Mouse (Mus musculus): ENCODE results near the gene Endou. TPM values are rescaled to one million over a fixed set of nuclear protein-coding genes. Genes with fewer than 3 reads are reported as not detected.

Endou gene
- polyA plus RNA-seq, 1 experiment: 4.0 TPM

GRCm38 (mm10) chr15:97741662-97742061 is 10.5 kb upstream of the Endou start:
- H3K27ac ChIP-seq (ENCODE audit: insufficient read depth, low read length): no peak overlapping the region

GRCm38 (mm10) chr15:97740283-97740732 is 9.2 kb upstream of the Endou start:
- Histone ChIP-seq H3K27ac (ENCODE audit: insufficient read depth, low read length) (no peak overlapping the region), H3K4me1 (ENCODE audit: control insufficient read depth, insufficient read depth, low read length) (no peaks in the 10 kb centered on the region), H3K4me3 (ENCODE audit: insufficient read depth, low read length) (no peak overlapping the region)
- TF ChIP-seq POLR2A (IDR thresholded peaks at IDR 0.05; ENCODE audit: extremely low read depth, insufficient read depth, low read length) (no peak), CTCF (IDR thresholded peaks at IDR 0.05; ENCODE audit: extremely low read depth, insufficient read depth, low read length) (no peak)

More at GRCm38 (mm10) chr15:97741662-97742061, 10.5 kb upstream of the Endou start:
- H3K4me3 ChIP-seq (ENCODE audit: insufficient read depth, low read length): no peak overlapping the region
- TF ChIP-seq CTCF (IDR thresholded peaks at IDR 0.05; ENCODE audit: extremely low read depth, insufficient read depth, low read length) (no peak), POLR2A (IDR thresholded peaks at IDR 0.05; ENCODE audit: extremely low read depth, insufficient read depth, low read length) (no peak)
- no peaks in the 10 kb centered on the region for H3K4me1 ChIP-seq (ENCODE audit: control insufficient read depth, insufficient read depth, low read length)

GRCm38 (mm10) chr15:97738923-97739322 is 7.8 kb upstream of the Endou start:
- Histone ChIP-seq H3K4me1 (ENCODE audit: control insufficient read depth, insufficient read depth, low read length) (no peaks in the 10 kb centered on the region), H3K27ac (ENCODE audit: insufficient read depth, low read length) (no peak overlapping the region), H3K4me3 (ENCODE audit: insufficient read depth, low read length) (no peak overlapping the region)
- TF ChIP-seq POLR2A (IDR thresholded peaks at IDR 0.05; ENCODE audit: extremely low read depth, insufficient read depth, low read length) (no peak), CTCF (IDR thresholded peaks at IDR 0.05; ENCODE audit: extremely low read depth, insufficient read depth, low read length) (no peak)

- no peak overlapping the region for H3K4me3 ChIP-seq (ENCODE audit: insufficient read depth, low read length)
- no peak for TF ChIP-seq CTCF (IDR thresholded peaks at IDR 0.05; ENCODE audit: extremely low read depth, insufficient read depth, low read length)
- TF ChIP-seq POLR2A (IDR thresholded peaks at IDR 0.05; ENCODE audit: extremely low read depth, insufficient read depth, low read length): no peak
- no peaks in the 10 kb centered on the region for H3K4me1 ChIP-seq (ENCODE audit: control insufficient read depth, insufficient read depth, low read length)
- H3K27ac ChIP-seq (ENCODE audit: insufficient read depth, low read length): no peak overlapping the region
Observed at GRCm38 (mm10) chr15:97731988-97732387, 849 bp upstream of the Endou start.

- no peak for TF ChIP-seq POLR2A (IDR thresholded peaks at IDR 0.05; ENCODE audit: extremely low read depth, insufficient read depth, low read length)
- TF ChIP-seq CTCF (IDR thresholded peaks at IDR 0.05; ENCODE audit: extremely low read depth, insufficient read depth, low read length): no peak
- Histone ChIP-seq H3K4me1 (ENCODE audit: control insufficient read depth, insufficient read depth, low read length) (no peaks in the 10 kb centered on the region), H3K27ac (ENCODE audit: insufficient read depth, low read length) (no peak overlapping the region), H3K4me3 (ENCODE audit: insufficient read depth, low read length) (no peak overlapping the region)
Observed at GRCm38 (mm10) chr15:97730365-97730764, 774 bp downstream of the Endou start.

GRCm38 (mm10) chr15:97728804-97729203 is 2.3 kb downstream of the Endou start:
- Histone ChIP-seq H3K4me3 (ENCODE audit: insufficient read depth, low read length) (no peak overlapping the region), H3K4me1 (ENCODE audit: control insufficient read depth, insufficient read depth, low read length) (no peaks in the 10 kb centered on the region), H3K27ac (ENCODE audit: insufficient read depth, low read length) (no peak overlapping the region)
- no peak for TF ChIP-seq POLR2A (IDR thresholded peaks at IDR 0.05; ENCODE audit: extremely low read depth, insufficient read depth, low read length)
- TF ChIP-seq CTCF (IDR thresholded peaks at IDR 0.05; ENCODE audit: extremely low read depth, insufficient read depth, low read length): no peak

GRCm38 (mm10) chr15:97728394-97728793 is 2.7 kb downstream of the Endou start:
- Histone ChIP-seq H3K27ac (ENCODE audit: insufficient read depth, low read length) (no peak overlapping the region), H3K4me3 (ENCODE audit: insufficient read depth, low read length) (no peak overlapping the region), H3K4me1 (ENCODE audit: control insufficient read depth, insufficient read depth, low read length) (no peaks in the 10 kb centered on the region)
- TF ChIP-seq CTCF (IDR thresholded peaks at IDR 0.05; ENCODE audit: extremely low read depth, insufficient read depth, low read length) (no peak), POLR2A (IDR thresholded peaks at IDR 0.05; ENCODE audit: extremely low read depth, insufficient read depth, low read length) (no peak)

GRCm38 (mm10) chr15:97727520-97727919 is 3.6 kb downstream of the Endou start:
- Histone ChIP-seq H3K4me1 (ENCODE audit: control insufficient read depth, insufficient read depth, low read length) (no peaks in the 10 kb centered on the region), H3K4me3 (ENCODE audit: insufficient read depth, low read length) (no peak overlapping the region), H3K27ac (ENCODE audit: insufficient read depth, low read length) (no peak overlapping the region)
- TF ChIP-seq CTCF (IDR thresholded peaks at IDR 0.05; ENCODE audit: extremely low read depth, insufficient read depth, low read length): no peak
- no peak for TF ChIP-seq POLR2A (IDR thresholded peaks at IDR 0.05; ENCODE audit: extremely low read depth, insufficient read depth, low read length)

- TF ChIP-seq CTCF (IDR thresholded peaks at IDR 0.05; ENCODE audit: extremely low read depth, insufficient read depth, low read length) (no peak), POLR2A (IDR thresholded peaks at IDR 0.05; ENCODE audit: extremely low read depth, insufficient read depth, low read length) (no peak)
- peak overlapping the region; percentile 17; the same call in 1 of the 2 replicates for H3K27ac ChIP-seq (ENCODE audit: insufficient read depth, low read length)
- H3K4me1 ChIP-seq (ENCODE audit: control insufficient read depth, insufficient read depth, low read length): no peaks in the 10 kb centered on the region
- H3K4me3 ChIP-seq (ENCODE audit: insufficient read depth, low read length): no peak overlapping the region
Observed at GRCm38 (mm10) chr15:97727048-97727447, 4.1 kb downstream of the Endou start.

- Histone ChIP-seq H3K27ac (ENCODE audit: insufficient read depth, low read length) (no peak overlapping the region), H3K4me3 (ENCODE audit: insufficient read depth, low read length) (no peak overlapping the region), H3K4me1 (ENCODE audit: control insufficient read depth, insufficient read depth, low read length) (no peaks in the 10 kb centered on the region)
- TF ChIP-seq POLR2A (IDR thresholded peaks at IDR 0.05; ENCODE audit: extremely low read depth, insufficient read depth, low read length): no peak
- no peak for TF ChIP-seq CTCF (IDR thresholded peaks at IDR 0.05; ENCODE audit: extremely low read depth, insufficient read depth, low read length)
Observed at GRCm38 (mm10) chr15:97726310-97726709, 4.8 kb downstream of the Endou start.
